Mouse (Mus musculus): ENCODE data around the gene Gdpd1. TPM values are rescaled to one million over a fixed set of nuclear protein-coding genes. Genes with fewer than 3 reads are reported as not detected.
"Not testable (repeated sequence)": the region's sequence is repeated elsewhere in the genome, so short reads cannot be mapped to it uniquely, and the experiment has no call there.

Gene Gdpd1
- polyA plus RNA-seq, 1 experiment from 2014 or later = 117 TPM

GRCm38 (mm10) chr11:87062087-87062486, 11.8 kb downstream of the Gdpd1 start:
- Histone ChIP-seq H3K4me3 (replicated peaks) (no peak overlapping the region), H3K36me3 (replicated peaks) (peaks cover 44% of the 10 kb centered on the region), H3K9me3 (no peaks in the 10 kb centered on the region), H3K4me1 (no peaks in the 10 kb centered on the region), H3K27ac (no peak overlapping the region), H3K4me2 (no peak overlapping the region), H3K27me3 (no peaks in the 10 kb centered on the region), H3K9ac (no peak overlapping the region)
- ATAC-seq (ENCODE audit: low FRiP score) = no peak
- 78% methylated on average over 3 of the region's 3 CpGs for WGBS

DNA sequence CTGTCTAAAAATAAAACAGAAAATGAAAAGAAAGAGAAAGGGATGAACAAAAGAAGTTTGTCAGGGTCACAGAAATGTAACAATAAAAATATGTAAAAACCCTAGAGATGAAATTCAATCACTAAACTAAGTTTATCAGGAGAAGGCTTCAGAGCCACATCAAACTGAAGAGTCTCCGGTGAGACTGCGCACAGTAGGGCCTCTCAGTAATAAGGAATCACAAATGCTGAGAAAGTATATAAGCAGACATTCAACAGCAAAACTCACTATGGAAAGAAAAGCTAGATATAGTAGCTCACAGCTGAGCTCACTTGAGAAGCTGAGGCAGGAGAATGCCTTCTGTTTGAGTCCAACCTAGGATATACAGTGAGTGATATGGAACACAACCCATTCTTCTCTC, 13.5 kb downstream of the Gdpd1 start:
- peaks cover 61% of the 10 kb centered on the region for H3K36me3 ChIP-seq (replicated peaks)
- WGBS = 96% methylated on average over 2 of the region's 2 CpGs
- no peaks in the 10 kb centered on the region for H3K27me3 ChIP-seq
- no peak overlapping the region for H3K27ac ChIP-seq
- no peak overlapping the region for H3K4me3 ChIP-seq (replicated peaks)
- no peak overlapping the region for H3K9ac ChIP-seq
- no peak for ATAC-seq (ENCODE audit: low FRiP score)
- H3K4me2 ChIP-seq = no peak overlapping the region
- H3K4me1 ChIP-seq = no peaks in the 10 kb centered on the region
- H3K9me3 ChIP-seq = no peaks in the 10 kb centered on the region

DNA sequence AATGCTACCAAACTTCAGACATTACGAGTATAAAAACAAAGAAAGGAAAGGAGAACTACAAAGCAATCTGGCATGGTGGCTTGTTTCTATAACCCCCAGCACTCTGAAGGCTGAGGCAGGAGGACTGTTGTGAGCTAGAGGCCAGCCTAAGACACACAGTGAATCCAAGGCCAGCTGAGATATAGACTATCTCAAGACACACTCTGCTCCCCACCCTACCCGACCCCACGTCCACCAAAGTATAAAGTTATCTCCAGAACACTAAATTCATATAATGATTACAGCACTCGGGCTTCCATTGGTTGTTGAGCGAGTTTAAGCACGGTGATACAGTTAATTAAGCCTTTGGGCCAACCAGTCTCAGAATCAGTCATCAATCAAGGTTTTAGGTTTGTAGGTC, 17.6 kb downstream of the Gdpd1 start:
- 91% methylated on average over 6 of the region's 6 CpGs for WGBS

GRCm38 (mm10) chr11:87048900-87049299, 25.0 kb downstream of the Gdpd1 start:
- H3K27me3 ChIP-seq; H3K4me3 ChIP-seq (replicated peaks); H3K4me2 ChIP-seq; H3K4me1 ChIP-seq; ATAC-seq (ENCODE audit: low FRiP score); H3K9me3 ChIP-seq; H3K9ac ChIP-seq; H3K27ac ChIP-seq: not testable (repeated sequence)
- H3K36me3 ChIP-seq (replicated peaks) = peaks cover 74% of the 10 kb centered on the region
- 97% methylated on average over 7 of the region's 7 CpGs for WGBS

More for the DNA sequence above, 17.6 kb downstream of the Gdpd1 start:
- H3K27ac ChIP-seq = no peak overlapping the region
- H3K9me3 ChIP-seq = no peaks in the 10 kb centered on the region
- no peak overlapping the region for H3K4me3 ChIP-seq (replicated peaks)
- H3K36me3 ChIP-seq (replicated peaks) = peaks cover 72% of the 10 kb centered on the region
- no peaks in the 10 kb centered on the region for H3K27me3 ChIP-seq
- no peak for ATAC-seq (ENCODE audit: low FRiP score)
- H3K9ac ChIP-seq = no peak overlapping the region
- H3K4me1 ChIP-seq = no peaks in the 10 kb centered on the region
- no peak overlapping the region for H3K4me2 ChIP-seq

DNA sequence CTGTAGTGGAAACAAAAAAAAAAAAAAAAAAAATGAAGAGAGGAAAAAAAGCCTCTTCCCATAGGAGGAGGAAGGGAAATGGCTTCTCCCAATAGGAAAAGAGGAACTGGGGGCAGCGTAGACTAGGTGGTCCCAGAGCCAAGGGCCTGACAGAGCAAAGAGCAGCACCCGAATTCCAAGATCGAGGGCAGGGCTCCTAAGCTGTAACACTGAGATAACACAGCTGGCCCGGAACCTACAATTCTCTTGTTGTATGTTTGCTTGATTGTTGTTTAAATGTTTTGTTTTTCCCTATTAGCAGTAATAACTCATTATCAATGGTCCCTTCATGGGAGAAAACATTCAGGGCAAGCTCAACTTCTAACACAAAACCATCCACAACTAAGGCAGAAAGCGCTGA, 26.9 kb downstream of the Gdpd1 start:
- Histone ChIP-seq H3K27ac (no peak overlapping the region), H3K36me3 (replicated peaks) (peaks cover 76% of the 10 kb centered on the region), H3K9me3 (no peaks in the 10 kb centered on the region), H3K4me3 (replicated peaks) (no peak overlapping the region), H3K27me3 (no peaks in the 10 kb centered on the region), H3K4me2 (no peak overlapping the region), H3K9ac (no peak overlapping the region), H3K4me1 (no peaks in the 10 kb centered on the region)
- ATAC-seq (ENCODE audit: low FRiP score) = no peak
- WGBS = 90% methylated on average over 5 of the region's 5 CpGs

DNA sequence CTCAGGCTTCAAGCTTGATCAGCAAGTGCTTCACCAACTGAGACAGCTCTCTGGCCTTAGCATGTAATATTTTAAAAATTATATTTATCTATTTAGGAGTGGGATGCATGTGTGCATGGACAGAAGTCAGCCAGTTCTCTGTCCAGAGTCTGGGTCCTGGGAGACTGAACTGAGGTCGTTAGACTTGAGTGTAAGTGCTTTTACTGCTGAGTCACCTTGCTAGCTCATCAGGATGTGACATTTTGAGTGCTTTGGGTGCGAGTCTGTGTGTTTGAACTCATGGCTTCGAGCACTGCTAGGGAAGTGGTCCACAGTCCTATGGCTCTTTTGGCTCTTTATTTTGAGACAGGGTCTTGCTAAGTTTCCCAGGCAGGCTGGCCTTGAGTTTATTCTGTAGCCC, 30.8 kb downstream of the Gdpd1 start:
- Histone ChIP-seq H3K4me1 (no peaks in the 10 kb centered on the region), H3K27ac (no peak overlapping the region), H3K9ac (no peak overlapping the region), H3K9me3 (no peaks in the 10 kb centered on the region), H3K36me3 (replicated peaks) (peaks cover 85% of the 10 kb centered on the region), H3K4me2 (no peak overlapping the region), H3K27me3 (no peaks in the 10 kb centered on the region), H3K4me3 (replicated peaks) (no peak overlapping the region)
- no peak for ATAC-seq (ENCODE audit: low FRiP score)
- 86% methylated on average over 3 of the region's 3 CpGs for WGBS

GRCm38 (mm10) chr11:87039307-87039963, 34.4 kb downstream of the Gdpd1 start:
- no peak for ATAC-seq (ENCODE audit: low FRiP score)
- Histone ChIP-seq H3K9me3 (no peaks in the 10 kb centered on the region), H3K36me3 (replicated peaks) (peaks cover 85% of the 10 kb centered on the region), H3K27ac (no peak overlapping the region), H3K27me3 (no peaks in the 10 kb centered on the region), H3K4me2 (no peak overlapping the region), H3K9ac (no peak overlapping the region), H3K4me3 (replicated peaks) (no peak overlapping the region), H3K4me1 (no peaks in the 10 kb centered on the region)
- WGBS = 91% methylated on average over 9 of the region's 9 CpGs

GRCm38 (mm10) chr11:87036180-87036579, 37.7 kb downstream of the Gdpd1 start:
- H3K4me3 ChIP-seq (replicated peaks) = no peak overlapping the region
- no peak overlapping the region for H3K4me2 ChIP-seq
- H3K36me3 ChIP-seq (replicated peaks) = peaks cover 83% of the 10 kb centered on the region
- H3K9ac ChIP-seq = no peak overlapping the region
- H3K27ac ChIP-seq = no peak overlapping the region
- ATAC-seq (ENCODE audit: low FRiP score) = no peak
- no peaks in the 10 kb centered on the region for H3K9me3 ChIP-seq
- H3K4me1 ChIP-seq = no peaks in the 10 kb centered on the region
- no peaks in the 10 kb centered on the region for H3K27me3 ChIP-seq
- 75% methylated on average over 4 of the region's 4 CpGs for WGBS

- H3K27me3 ChIP-seq = no peaks in the 10 kb centered on the region
- H3K36me3 ChIP-seq (replicated peaks) = peaks cover 14% of the 10 kb centered on the region
- H3K9me3 ChIP-seq = no peaks in the 10 kb centered on the region
- H3K4me2 ChIP-seq = no peak overlapping the region
- no peak overlapping the region for H3K27ac ChIP-seq
- no peak overlapping the region for H3K4me3 ChIP-seq (replicated peaks)
- 90% methylated on average over 3 of the region's 3 CpGs for WGBS
- H3K4me1 ChIP-seq = no peaks in the 10 kb centered on the region
- H3K9ac ChIP-seq = no peak overlapping the region
- no peak for ATAC-seq (ENCODE audit: low FRiP score)
These were observed 45.6 kb downstream of the Gdpd1 start for GRCm38 (mm10) chr11:87028212-87028611.

- 84% methylated on average over 9 of the region's 9 CpGs for WGBS
- Histone ChIP-seq H3K36me3 (replicated peaks) (no peaks in the 10 kb centered on the region), H3K27ac (no peak overlapping the region), H3K9me3 (no peaks in the 10 kb centered on the region), H3K27me3 (no peaks in the 10 kb centered on the region), H3K4me3 (replicated peaks) (no peak overlapping the region), H3K4me2 (no peak overlapping the region), H3K9ac (no peak overlapping the region), H3K4me1 (no peaks in the 10 kb centered on the region)
- ATAC-seq (ENCODE audit: low FRiP score) = no peak
These were observed 47.6 kb downstream of the Gdpd1 start for GRCm38 (mm10) chr11:87026096-87026875.

DNA sequence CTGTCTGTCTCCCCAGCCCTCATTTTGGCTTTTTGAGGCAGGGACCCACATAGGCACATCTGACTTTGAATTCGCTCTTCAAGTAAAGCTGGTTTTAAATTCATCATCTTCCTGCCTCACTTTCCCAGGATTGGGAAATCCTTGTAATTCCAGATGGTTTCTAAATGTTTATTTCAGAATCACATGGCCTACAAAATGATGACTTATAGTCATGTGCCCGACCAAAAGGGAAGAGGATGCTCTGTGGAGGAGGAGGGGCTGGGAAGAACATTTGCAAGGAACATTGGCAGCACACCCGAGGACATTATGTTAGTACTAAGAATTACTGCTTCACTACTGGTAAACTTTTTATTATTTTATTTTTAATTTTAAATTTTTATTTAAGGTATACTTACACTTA, 48.5 kb downstream of the Gdpd1 start:
- Histone ChIP-seq H3K4me1 (no peaks in the 10 kb centered on the region), H3K27me3 (no peaks in the 10 kb centered on the region), H3K9ac (no peak overlapping the region), H3K4me3 (replicated peaks) (no peak overlapping the region), H3K36me3 (replicated peaks) (no peaks in the 10 kb centered on the region), H3K4me2 (no peak overlapping the region), H3K9me3 (no peaks in the 10 kb centered on the region), H3K27ac (no peak overlapping the region)
- no peak for ATAC-seq (ENCODE audit: low FRiP score)
- 87% methylated on average over 3 of the region's 3 CpGs for WGBS

- H3K27me3 ChIP-seq; H3K4me2 ChIP-seq; ATAC-seq (ENCODE audit: low FRiP score); H3K4me3 ChIP-seq (replicated peaks); H3K9ac ChIP-seq; H3K9me3 ChIP-seq; H3K36me3 ChIP-seq (replicated peaks); H3K4me1 ChIP-seq; H3K27ac ChIP-seq: not testable (repeated sequence)
- 72% methylated on average over 8 of the region's 8 CpGs for WGBS
These were observed 50.6 kb downstream of the Gdpd1 start for GRCm38 (mm10) chr11:87023240-87023639.

DNA sequence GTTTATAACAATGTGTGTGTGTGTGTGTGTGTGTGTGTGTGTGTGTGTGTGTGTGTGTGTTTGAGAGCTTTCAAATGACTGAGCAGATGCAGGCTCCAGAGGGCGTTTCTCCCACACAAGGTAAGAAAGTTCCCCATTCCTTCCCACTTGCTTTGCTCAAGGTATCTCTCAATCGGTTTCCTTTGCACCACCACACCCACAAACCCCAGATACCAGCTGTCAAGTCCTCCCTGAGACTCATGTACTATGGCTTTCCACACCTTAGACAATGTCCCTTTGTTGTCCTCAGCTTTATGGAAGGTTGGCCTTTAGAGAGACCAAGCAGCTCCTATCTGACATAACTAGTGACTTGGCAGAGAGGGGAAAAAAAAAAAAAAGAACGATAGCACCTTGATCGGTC, 51.1 kb downstream of the Gdpd1 start:
- 82% methylated on average over 4 of the region's 4 CpGs for WGBS
- no peak overlapping the region for H3K4me2 ChIP-seq
- no peaks in the 10 kb centered on the region for H3K27me3 ChIP-seq
- no peaks in the 10 kb centered on the region for H3K36me3 ChIP-seq (replicated peaks)
- H3K4me3 ChIP-seq (replicated peaks) = no peak overlapping the region
- no peak overlapping the region for H3K27ac ChIP-seq
- no peaks in the 10 kb centered on the region for H3K9me3 ChIP-seq
- no peaks in the 10 kb centered on the region; the same call in 1 of the 2 replicates for H3K4me1 ChIP-seq
- no peak for ATAC-seq (ENCODE audit: low FRiP score)
- H3K9ac ChIP-seq = no peak overlapping the region
